Mouse (Mus musculus): ENCODE data around the gene Bpi.
A peak's percentile ranks its signal among the peaks of the same experiment; 100 is the strongest.

Bpi gene

GRCm38 (mm10) chr2:158308276-158308675 lies 50.4 kb downstream of the Bpi start:
- Histone ChIP-seq H3K36me3 (ENCODE audit: insufficient read depth, low read length) (no peaks in the 10 kb centered on the region), H3K9me3 (ENCODE audit: low read length) (no peaks in the 10 kb centered on the region), H3K27me3 (ENCODE audit: insufficient read depth, low read length) (peaks cover 6% of the 10 kb centered on the region; the same call in 1 of the 2 replicates), H3K4me1 (replicated peaks; ENCODE audit: low read depth, low read length) (peaks cover 12% of the 10 kb centered on the region), H3K4me3 (replicated peaks; ENCODE audit: low read length) (no peak overlapping the region)
- TF ChIP-seq CTCF (conservative IDR thresholded peaks at IDR 0.05; ENCODE audit: low read length) (no peak), NANOG (IDR thresholded peaks at IDR 0.05; ENCODE audit: borderline replicate concordance, low read length) (no peak), POU5F1 (IDR thresholded peaks at IDR 0.05; ENCODE audit: borderline replicate concordance, low read length) (no peak)

GRCm38 (mm10) chr2:158313089-158313488 lies 55.2 kb downstream of the Bpi start:
- H3K4me3 ChIP-seq (replicated peaks; ENCODE audit: low read length): no peak overlapping the region
- no peaks in the 10 kb centered on the region for H3K9me3 ChIP-seq (ENCODE audit: low read length)
- no peaks in the 10 kb centered on the region for H3K36me3 ChIP-seq (ENCODE audit: insufficient read depth, low read length)
- H3K4me1 ChIP-seq (replicated peaks; ENCODE audit: low read depth, low read length): peaks cover 5% of the 10 kb centered on the region
- no peak for TF ChIP-seq CTCF (conservative IDR thresholded peaks at IDR 0.05; ENCODE audit: low read length)
- TF ChIP-seq POU5F1 (IDR thresholded peaks at IDR 0.05; ENCODE audit: borderline replicate concordance, low read length): no peak
- TF ChIP-seq NANOG (IDR thresholded peaks at IDR 0.05; ENCODE audit: borderline replicate concordance, low read length): no peak
- 0 out of 2 replicates have a peak, but pooled peaks cover 2% of the 10 kb centered on the region for H3K27me3 ChIP-seq (ENCODE audit: insufficient read depth, low read length)

DNA sequence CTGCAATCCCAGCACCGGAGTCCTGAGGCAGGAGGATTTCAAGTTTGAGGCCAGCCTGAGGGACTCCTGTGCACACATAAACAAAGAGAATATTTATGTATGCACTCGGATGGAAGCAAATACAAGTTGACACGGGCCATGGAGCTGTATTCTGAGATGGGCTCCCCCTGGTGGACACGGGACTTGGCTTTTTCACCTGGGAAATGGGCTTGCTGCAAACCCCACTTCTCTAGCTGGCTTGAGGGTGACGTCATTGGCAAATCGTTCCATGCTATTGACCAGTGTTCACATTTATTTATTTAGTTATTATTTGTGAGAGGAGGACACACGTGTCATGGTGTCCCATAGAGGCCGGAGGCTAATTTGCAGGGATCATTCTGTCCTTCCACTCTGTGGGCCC lies 58.5 kb downstream of the Bpi start:
- TF ChIP-seq NANOG (IDR thresholded peaks at IDR 0.05; ENCODE audit: borderline replicate concordance, low read length) (no peak), CTCF (conservative IDR thresholded peaks at IDR 0.05; ENCODE audit: low read length) (peak; percentile 79)
- no peaks in the 10 kb centered on the region for H3K36me3 ChIP-seq (ENCODE audit: insufficient read depth, low read length)
- peaks cover 7% of the 10 kb centered on the region; the same call in 1 of the 2 replicates for H3K4me1 ChIP-seq (replicated peaks; ENCODE audit: low read depth, low read length)
- no peaks in the 10 kb centered on the region for H3K27me3 ChIP-seq (ENCODE audit: insufficient read depth, low read length)
- H3K9me3 ChIP-seq (ENCODE audit: low read length): no peaks in the 10 kb centered on the region
- H3K4me3 ChIP-seq (replicated peaks; ENCODE audit: low read length): no peak overlapping the region

GRCm38 (mm10) chr2:158317026-158317425 lies 59.1 kb downstream of the Bpi start:
- H3K4me1 ChIP-seq (replicated peaks; ENCODE audit: low read depth, low read length): peaks cover 7% of the 10 kb centered on the region; the same call in 1 of the 2 replicates
- no peak for TF ChIP-seq NANOG (IDR thresholded peaks at IDR 0.05; ENCODE audit: borderline replicate concordance, low read length)
- TF ChIP-seq POU5F1 (IDR thresholded peaks at IDR 0.05; ENCODE audit: borderline replicate concordance, low read length): no peak
- TF ChIP-seq CTCF (conservative IDR thresholded peaks at IDR 0.05; ENCODE audit: low read length): peak; percentile 22

GRCm38 (mm10) chr2:158321596-158321995 lies 63.7 kb downstream of the Bpi start:
- Histone ChIP-seq H3K4me1 (replicated peaks; ENCODE audit: low read depth, low read length) (peaks cover 17% of the 10 kb centered on the region), H3K27me3 (ENCODE audit: insufficient read depth, low read length) (no peaks in the 10 kb centered on the region), H3K4me3 (replicated peaks; ENCODE audit: low read length) (no peak overlapping the region), H3K9me3 (ENCODE audit: low read length) (no peaks in the 10 kb centered on the region), H3K36me3 (ENCODE audit: insufficient read depth, low read length) (no peaks in the 10 kb centered on the region)
- TF ChIP-seq NANOG (IDR thresholded peaks at IDR 0.05; ENCODE audit: borderline replicate concordance, low read length) (no peak), CTCF (conservative IDR thresholded peaks at IDR 0.05; ENCODE audit: low read length) (no peak), POU5F1 (IDR thresholded peaks at IDR 0.05; ENCODE audit: borderline replicate concordance, low read length) (no peak)

More at GRCm38 (mm10) chr2:158317026-158317425, 59.1 kb downstream of the Bpi start:
- no peaks in the 10 kb centered on the region for H3K36me3 ChIP-seq (ENCODE audit: insufficient read depth, low read length)
- H3K9me3 ChIP-seq (ENCODE audit: low read length): no peaks in the 10 kb centered on the region
- no peak overlapping the region for H3K4me3 ChIP-seq (replicated peaks; ENCODE audit: low read length)
- no peaks in the 10 kb centered on the region for H3K27me3 ChIP-seq (ENCODE audit: insufficient read depth, low read length)

DNA sequence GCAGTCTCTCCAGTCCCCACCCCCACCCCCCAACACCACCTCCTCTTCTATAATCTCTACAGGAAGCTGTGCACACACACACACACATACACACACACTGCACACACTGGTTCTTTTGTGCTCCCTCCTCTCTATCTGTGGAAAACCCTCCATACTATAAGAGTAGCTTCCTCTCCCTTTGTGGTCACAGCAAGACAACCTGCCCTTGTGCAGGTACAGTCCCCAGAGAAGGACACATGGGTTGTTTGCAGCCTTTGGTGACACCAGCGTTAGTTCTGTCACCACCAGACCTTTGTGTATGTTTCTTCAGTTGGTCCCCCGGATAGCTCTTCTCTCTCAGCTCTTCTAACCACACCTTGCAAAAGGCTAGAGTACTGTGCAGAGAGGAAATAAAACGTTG lies 65.0 kb downstream of the Bpi start:
- peaks cover 17% of the 10 kb centered on the region for H3K4me1 ChIP-seq (replicated peaks; ENCODE audit: low read depth, low read length)
- no peaks in the 10 kb centered on the region for H3K27me3 ChIP-seq (ENCODE audit: insufficient read depth, low read length)
- no peaks in the 10 kb centered on the region for H3K9me3 ChIP-seq (ENCODE audit: low read length)
- no peak overlapping the region for H3K4me3 ChIP-seq (replicated peaks; ENCODE audit: low read length)
- H3K36me3 ChIP-seq (ENCODE audit: insufficient read depth, low read length): no peaks in the 10 kb centered on the region
- no peak for TF ChIP-seq CTCF (conservative IDR thresholded peaks at IDR 0.05; ENCODE audit: low read length)

- no peaks in the 10 kb centered on the region for H3K27me3 ChIP-seq (ENCODE audit: insufficient read depth, low read length)
- no peaks in the 10 kb centered on the region for H3K36me3 ChIP-seq (ENCODE audit: insufficient read depth, low read length)
- peaks cover 15% of the 10 kb centered on the region for H3K4me1 ChIP-seq (replicated peaks; ENCODE audit: low read depth, low read length)
- no peak overlapping the region for H3K4me3 ChIP-seq (replicated peaks; ENCODE audit: low read length)
- H3K9me3 ChIP-seq (ENCODE audit: low read length): no peaks in the 10 kb centered on the region
- no peak for TF ChIP-seq POU5F1 (IDR thresholded peaks at IDR 0.05; ENCODE audit: borderline replicate concordance, low read length)
- no peak for TF ChIP-seq NANOG (IDR thresholded peaks at IDR 0.05; ENCODE audit: borderline replicate concordance, low read length)
- no peak for TF ChIP-seq CTCF (conservative IDR thresholded peaks at IDR 0.05; ENCODE audit: low read length)
These were observed 66.8 kb downstream of the Bpi start for GRCm38 (mm10) chr2:158324531-158325190.

- no peaks in the 10 kb centered on the region for H3K27me3 ChIP-seq (ENCODE audit: insufficient read depth, low read length)
These were observed 67.7 kb downstream of the Bpi start for GRCm38 (mm10) chr2:158325609-158326008.

More at GRCm38 (mm10) chr2:158325609-158326008, 67.7 kb downstream of the Bpi start:
- Histone ChIP-seq H3K4me3 (replicated peaks; ENCODE audit: low read length) (no peak overlapping the region), H3K4me1 (replicated peaks; ENCODE audit: low read depth, low read length) (peaks cover 10% of the 10 kb centered on the region), H3K9me3 (ENCODE audit: low read length) (no peaks in the 10 kb centered on the region), H3K36me3 (ENCODE audit: insufficient read depth, low read length) (no peaks in the 10 kb centered on the region)
- TF ChIP-seq CTCF (conservative IDR thresholded peaks at IDR 0.05; ENCODE audit: low read length) (no peak), NANOG (IDR thresholded peaks at IDR 0.05; ENCODE audit: borderline replicate concordance, low read length) (no peak)

All from E14TG2a.4 (cell line).